Mouse (Mus musculus): ENCODE results near the gene Klhdc9. TPM values are rescaled to one million over a fixed set of nuclear protein-coding genes. Genes with fewer than 3 reads are reported as not detected.
A peak's percentile ranks its signal among the peaks of the same experiment; 100 is the strongest.

Gene Klhdc9
- 4.3 and 4.6 TPM in 2 replicates for polyA plus RNA-seq (2015; fragmentation: Nextera tagmentation; extraction: Ambion mirVana)

GRCm38 (mm10) chr1:171360656-171361055, at the start of gene Klhdc9:
Gene Klhdc9 (minus strand): TSS chr1:171360798.
- Histone ChIP-seq H3K9me3 (replicated peaks; ENCODE audit: control insufficient read depth, low read length, poor library complexity, severe bottlenecking) (peaks cover 4% of the 10 kb centered on the region; the same call in 1 of the 2 replicates), H3K27ac (ENCODE audit: low read length) (peak within 1 kb of the TSS; percentile 89), H3K27me3 (ENCODE audit: control insufficient read depth, insufficient read depth, low read depth, low read length) (no peaks in the 10 kb centered on the region), H3K4me2 (ENCODE audit: low read length) (peak within 1 kb of the TSS; percentile 78), H3K36me3 (ENCODE audit: control insufficient read depth, insufficient read depth, low read length) (peaks cover 7% of the 10 kb centered on the region), H3K4me3 (ENCODE audit: low read depth, low read length) (peak within 1 kb of the TSS; percentile 48), H3K9ac (ENCODE audit: low read depth, low read length) (peak within 1 kb of the TSS; percentile 76), H3K4me1 (ENCODE audit: control insufficient read depth, insufficient read depth, low read length) (peaks cover 13% of the 10 kb centered on the region)
- under 1% methylated on average over 21 of the region's 21 CpGs for WGBS
- ATAC-seq: peak; percentile 97

DNA sequence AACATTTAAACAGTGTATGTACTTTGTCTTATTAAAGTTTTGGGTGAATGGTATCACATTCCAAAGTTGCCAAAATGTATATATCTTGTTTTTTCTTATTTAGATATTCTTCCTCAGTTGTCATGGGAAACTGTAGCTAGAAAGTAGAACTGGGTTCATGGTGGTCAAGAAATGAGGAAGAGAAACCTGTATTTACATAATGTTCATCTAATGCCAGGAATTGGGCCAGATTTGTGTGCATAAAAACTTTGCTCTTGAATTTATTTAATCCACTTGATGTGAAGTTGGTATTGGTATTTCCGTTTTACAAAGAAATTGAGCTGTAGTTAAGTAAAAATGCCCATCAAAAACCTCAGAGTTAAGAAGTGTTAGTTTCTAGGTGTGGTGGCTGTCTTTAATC, 49.6 kb upstream of the Klhdc9 start:
- WGBS: 94% methylated on average over 1 of the region's 1 CpGs
- no peaks in the 10 kb centered on the region for H3K9me3 ChIP-seq (replicated peaks; ENCODE audit: control insufficient read depth, low read length, poor library complexity, severe bottlenecking)
- no peak overlapping the region for H3K4me2 ChIP-seq (ENCODE audit: low read length)
- H3K27me3 ChIP-seq (ENCODE audit: control insufficient read depth, insufficient read depth, low read depth, low read length): peaks cover 17% of the 10 kb centered on the region
- no peak for ATAC-seq
- H3K4me1 ChIP-seq (ENCODE audit: control insufficient read depth, insufficient read depth, low read length): peaks cover 21% of the 10 kb centered on the region
- no peak overlapping the region for H3K27ac ChIP-seq (ENCODE audit: low read length)
- H3K4me3 ChIP-seq (ENCODE audit: low read depth, low read length): no peak overlapping the region
- H3K9ac ChIP-seq (ENCODE audit: low read depth, low read length): no peak overlapping the region
- 0 out of 2 replicates have a peak, but pooled peaks cover 2% of the 10 kb centered on the region for H3K36me3 ChIP-seq (ENCODE audit: control insufficient read depth, insufficient read depth, low read length)

DNA sequence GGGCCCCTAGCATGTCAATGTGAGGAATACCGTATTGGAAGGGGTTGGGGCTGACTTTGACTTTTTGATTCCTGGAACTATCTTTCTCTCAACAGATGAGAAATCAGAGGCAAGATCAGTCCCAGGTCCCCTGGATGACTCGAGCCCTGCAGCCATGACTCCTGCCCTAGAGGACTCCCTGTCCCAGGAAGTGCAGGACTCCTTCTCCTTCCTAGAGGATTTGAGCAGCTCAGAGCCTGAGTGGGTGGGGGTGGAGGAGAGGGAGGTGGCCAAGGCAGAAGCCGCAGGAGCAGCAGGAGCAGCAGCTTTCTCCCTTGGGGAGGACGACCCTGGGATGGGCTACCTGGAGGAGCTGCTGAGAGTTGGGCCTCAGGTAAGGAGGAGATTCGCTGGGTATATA, 46.7 kb upstream of the Klhdc9 start:
- H3K4me2 ChIP-seq (ENCODE audit: low read length): no peak overlapping the region
- 85% methylated on average over 5 of the region's 5 CpGs for WGBS
- H3K4me3 ChIP-seq (ENCODE audit: low read depth, low read length): no peak overlapping the region

DNA sequence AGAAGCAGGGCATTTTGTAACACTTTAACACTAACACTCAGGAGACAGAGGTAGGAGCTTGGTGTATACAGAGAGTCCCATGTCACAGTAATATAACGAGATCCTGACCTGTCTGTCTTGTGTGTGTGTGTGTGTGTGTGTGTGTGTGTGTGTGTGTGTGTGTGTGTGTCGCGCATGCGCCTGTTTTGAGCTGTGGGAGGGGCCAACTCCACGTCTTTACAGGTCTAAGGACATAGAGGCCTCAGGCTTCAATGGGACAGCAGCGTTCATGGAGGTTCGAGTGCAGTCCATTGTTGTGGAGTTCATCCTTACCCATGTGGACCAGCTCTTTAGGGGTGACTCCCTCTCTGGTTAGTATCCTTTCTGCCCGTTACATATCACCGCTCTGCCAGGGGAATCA, 42.4 kb upstream of the Klhdc9 start:
- Histone ChIP-seq H3K27me3 (ENCODE audit: control insufficient read depth, insufficient read depth, low read depth, low read length) (peaks cover 8% of the 10 kb centered on the region), H3K9ac (ENCODE audit: low read depth, low read length) (no peak overlapping the region), H3K27ac (ENCODE audit: low read length) (no peak overlapping the region), H3K36me3 (ENCODE audit: control insufficient read depth, insufficient read depth, low read length) (no peaks in the 10 kb centered on the region), H3K4me2 (ENCODE audit: low read length) (no peak overlapping the region), H3K4me1 (ENCODE audit: control insufficient read depth, insufficient read depth, low read length) (no peaks in the 10 kb centered on the region), H3K9me3 (replicated peaks; ENCODE audit: control insufficient read depth, low read length, poor library complexity, severe bottlenecking) (no peaks in the 10 kb centered on the region), H3K4me3 (ENCODE audit: low read depth, low read length) (no peak overlapping the region)
- WGBS: 84% methylated on average over 9 of the region's 9 CpGs
- ATAC-seq: no peak

More for the DNA sequence above, 46.7 kb upstream of the Klhdc9 start:
- Histone ChIP-seq H3K4me1 (ENCODE audit: control insufficient read depth, insufficient read depth, low read length) (no peaks in the 10 kb centered on the region), H3K36me3 (ENCODE audit: control insufficient read depth, insufficient read depth, low read length) (no peaks in the 10 kb centered on the region), H3K27ac (ENCODE audit: low read length) (no peak overlapping the region), H3K9me3 (replicated peaks; ENCODE audit: control insufficient read depth, low read length, poor library complexity, severe bottlenecking) (no peaks in the 10 kb centered on the region), H3K27me3 (ENCODE audit: control insufficient read depth, insufficient read depth, low read depth, low read length) (peaks cover 17% of the 10 kb centered on the region), H3K9ac (ENCODE audit: low read depth, low read length) (no peak overlapping the region)
- ATAC-seq: no peak

DNA sequence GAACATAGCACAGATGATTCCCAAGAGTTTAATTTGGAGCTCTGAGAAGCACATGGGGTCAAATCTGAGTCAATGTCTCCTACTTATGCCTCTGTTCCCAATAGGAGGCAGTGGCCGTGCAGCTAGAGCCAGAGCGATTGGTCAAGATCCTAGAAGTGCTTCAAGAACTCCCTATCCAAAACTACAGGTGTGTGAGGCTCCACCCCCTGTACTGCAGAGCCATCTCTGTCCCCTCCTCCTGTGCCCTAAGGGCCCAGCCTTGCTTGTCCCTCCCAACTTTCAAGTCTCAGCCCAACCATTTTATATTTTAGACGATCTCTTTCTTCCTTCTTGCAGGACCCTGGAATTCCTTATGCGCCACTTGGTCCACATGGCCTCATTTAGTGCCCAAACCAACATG, 41.2 kb upstream of the Klhdc9 start:
- no peaks in the 10 kb centered on the region for H3K4me1 ChIP-seq (ENCODE audit: control insufficient read depth, insufficient read depth, low read length)
- no peak overlapping the region for H3K4me3 ChIP-seq (ENCODE audit: low read depth, low read length)
- H3K27ac ChIP-seq (ENCODE audit: low read length): no peak overlapping the region
- ATAC-seq: no peak
- 88% methylated on average over 4 of the region's 4 CpGs for WGBS
- H3K9me3 ChIP-seq (replicated peaks; ENCODE audit: control insufficient read depth, low read length, poor library complexity, severe bottlenecking): no peaks in the 10 kb centered on the region
- H3K27me3 ChIP-seq (ENCODE audit: control insufficient read depth, insufficient read depth, low read depth, low read length): no peaks in the 10 kb centered on the region
- H3K36me3 ChIP-seq (ENCODE audit: control insufficient read depth, insufficient read depth, low read length): no peaks in the 10 kb centered on the region
- H3K9ac ChIP-seq (ENCODE audit: low read depth, low read length): no peak overlapping the region
- H3K4me2 ChIP-seq (ENCODE audit: low read length): no peak overlapping the region

DNA sequence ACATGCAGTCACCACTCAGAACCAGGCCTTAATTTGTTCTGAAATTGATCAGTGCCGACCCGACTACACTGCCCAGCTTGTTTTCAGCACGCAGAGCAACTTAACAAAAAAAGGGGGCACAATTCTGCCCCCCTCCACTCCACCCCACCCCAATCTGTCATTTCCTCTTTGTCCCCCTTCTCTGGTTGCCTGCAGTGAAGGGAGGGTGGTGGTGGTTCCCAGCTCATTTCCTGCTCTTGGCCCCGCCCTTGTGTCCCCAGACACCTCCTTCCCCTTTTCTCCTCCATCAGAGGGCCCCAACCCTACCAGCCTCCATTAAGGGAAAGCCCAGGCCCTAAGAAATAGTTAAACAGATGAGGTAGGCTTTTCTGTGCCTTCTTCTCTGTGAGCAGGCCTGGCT, 29.5 kb upstream of the Klhdc9 start:
- no peaks in the 10 kb centered on the region for H3K4me1 ChIP-seq (ENCODE audit: control insufficient read depth, insufficient read depth, low read length)
- 88% methylated on average over 4 of the region's 4 CpGs for WGBS
- H3K9ac ChIP-seq (ENCODE audit: low read depth, low read length): no peak overlapping the region
- no peaks in the 10 kb centered on the region for H3K36me3 ChIP-seq (ENCODE audit: control insufficient read depth, insufficient read depth, low read length)
- no peaks in the 10 kb centered on the region for H3K9me3 ChIP-seq (replicated peaks; ENCODE audit: control insufficient read depth, low read length, poor library complexity, severe bottlenecking)
- no peak for ATAC-seq
- H3K27ac ChIP-seq (ENCODE audit: low read length): no peak overlapping the region
- no peak overlapping the region for H3K4me3 ChIP-seq (ENCODE audit: low read depth, low read length)
- no peaks in the 10 kb centered on the region for H3K27me3 ChIP-seq (ENCODE audit: control insufficient read depth, insufficient read depth, low read depth, low read length)
- H3K4me2 ChIP-seq (ENCODE audit: low read length): no peak overlapping the region

- Histone ChIP-seq H3K27me3 (ENCODE audit: control insufficient read depth, insufficient read depth, low read depth, low read length) (no peaks in the 10 kb centered on the region), H3K4me3 (ENCODE audit: low read depth, low read length) (no peak within 1 kb of the TSS), H3K9ac (ENCODE audit: low read depth, low read length) (no peak within 1 kb of the TSS), H3K9me3 (replicated peaks; ENCODE audit: control insufficient read depth, low read length, poor library complexity, severe bottlenecking) (no peaks in the 10 kb centered on the region), H3K4me2 (ENCODE audit: low read length) (no peak within 1 kb of the TSS), H3K27ac (ENCODE audit: low read length) (no peak within 1 kb of the TSS), H3K4me1 (ENCODE audit: control insufficient read depth, insufficient read depth, low read length) (no peaks in the 10 kb centered on the region), H3K36me3 (ENCODE audit: control insufficient read depth, insufficient read depth, low read length) (no peaks in the 10 kb centered on the region)
- ATAC-seq: no peak
- 83% methylated on average over 15 of the region's 15 CpGs for WGBS
Measured at GRCm38 (mm10) chr1:171388376-171389102, 27.9 kb upstream of the Klhdc9 start, which contains the start of gene Arhgap30. Gene Arhgap30 (plus strand): TSS chr1:171388954.

- 22% methylated on average over 6 of the region's 6 CpGs for WGBS
- H3K9me3 ChIP-seq (replicated peaks; ENCODE audit: control insufficient read depth, low read length, poor library complexity, severe bottlenecking): no peaks in the 10 kb centered on the region
- no peak overlapping the region for H3K27ac ChIP-seq (ENCODE audit: low read length)
- no peaks in the 10 kb centered on the region for H3K4me1 ChIP-seq (ENCODE audit: control insufficient read depth, insufficient read depth, low read length)
- no peaks in the 10 kb centered on the region for H3K27me3 ChIP-seq (ENCODE audit: control insufficient read depth, insufficient read depth, low read depth, low read length)
- no peak overlapping the region for H3K9ac ChIP-seq (ENCODE audit: low read depth, low read length)
- H3K4me2 ChIP-seq (ENCODE audit: low read length): no peak overlapping the region
- no peak for ATAC-seq
- no peak overlapping the region for H3K4me3 ChIP-seq (ENCODE audit: low read depth, low read length)
- no peaks in the 10 kb centered on the region for H3K36me3 ChIP-seq (ENCODE audit: control insufficient read depth, insufficient read depth, low read length)
Measured at GRCm38 (mm10) chr1:171387099-171387498, 26.5 kb upstream of the Klhdc9 start.

DNA sequence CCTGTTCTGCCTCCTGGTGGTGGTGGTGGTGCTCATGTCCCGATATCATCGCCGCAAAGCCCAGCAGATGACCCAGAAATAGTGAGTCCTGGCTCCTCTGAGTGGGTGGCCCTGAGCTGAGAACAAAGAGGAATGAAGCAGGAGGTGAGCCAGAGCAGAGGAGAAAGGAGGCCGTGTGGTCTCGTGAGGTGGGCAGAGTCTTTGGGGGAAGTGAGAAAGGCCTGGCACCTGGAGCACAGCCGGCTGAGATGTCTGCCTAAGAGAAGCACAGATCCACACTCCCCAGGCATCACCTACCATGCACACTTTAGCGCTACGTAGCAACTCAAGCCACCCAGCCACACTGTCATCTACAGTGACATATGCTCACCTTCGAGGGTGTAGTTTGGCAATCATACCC, 24.6 kb upstream of the Klhdc9 start:
- 73% methylated on average over 9 of the region's 9 CpGs for WGBS
- H3K4me3 ChIP-seq (ENCODE audit: low read depth, low read length): no peak overlapping the region
- no peak overlapping the region for H3K4me2 ChIP-seq (ENCODE audit: low read length)
- no peaks in the 10 kb centered on the region for H3K27me3 ChIP-seq (ENCODE audit: control insufficient read depth, insufficient read depth, low read depth, low read length)
- peaks cover 3% of the 10 kb centered on the region; the same call in 1 of the 2 replicates for H3K4me1 ChIP-seq (ENCODE audit: control insufficient read depth, insufficient read depth, low read length)
- no peak for ATAC-seq
- no peaks in the 10 kb centered on the region for H3K9me3 ChIP-seq (replicated peaks; ENCODE audit: control insufficient read depth, low read length, poor library complexity, severe bottlenecking)
- no peak overlapping the region for H3K9ac ChIP-seq (ENCODE audit: low read depth, low read length)
- no peaks in the 10 kb centered on the region for H3K36me3 ChIP-seq (ENCODE audit: control insufficient read depth, insufficient read depth, low read length)
- H3K27ac ChIP-seq (ENCODE audit: low read length): no peak overlapping the region

Data from midbrain, embryonic 16.5 days (tissue).